Mouse (Mus musculus): Measurements from ENCODE around the gene Cdkal1. TPM values are rescaled to one million over a fixed set of nuclear protein-coding genes. Genes with fewer than 3 reads are reported as not detected.

Gene Cdkal1
- polyA plus RNA-seq, 1 experiment = 4.4 TPM

DNA sequence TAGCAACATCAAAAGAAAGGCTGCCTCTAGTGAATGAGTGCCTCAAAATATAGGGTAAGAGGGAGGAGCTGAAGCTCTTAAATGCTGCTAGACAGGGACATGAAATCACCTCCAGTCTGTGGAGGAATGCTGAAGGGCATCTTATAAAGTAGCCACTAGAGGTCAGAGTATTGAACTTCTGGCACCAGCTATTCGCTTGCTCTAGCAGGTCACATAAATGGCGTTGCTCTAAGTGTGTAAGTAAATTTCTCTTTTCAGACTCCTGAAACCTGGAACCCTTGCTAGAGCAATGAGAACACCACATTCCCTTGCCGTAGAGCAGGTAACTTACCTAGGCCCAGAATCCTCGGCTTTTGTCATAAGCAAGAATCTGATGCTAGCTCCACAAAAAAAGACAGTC lies 2.0 kb upstream of the Cdkal1 start:
- WGBS = 9% methylated on average over 4 of the region's 4 CpGs
- DNase-seq = peak; percentile 73
- TF ChIP-seq CTCF (conservative IDR thresholded peaks at IDR 0.05; ENCODE audit: insufficient read depth, insufficient read length, low read depth, low read length) = peak; percentile 37
- TF ChIP-seq POLR2A (IDR thresholded peaks at IDR 0.05; ENCODE audit: low read depth, low read length) = no peak

DNA sequence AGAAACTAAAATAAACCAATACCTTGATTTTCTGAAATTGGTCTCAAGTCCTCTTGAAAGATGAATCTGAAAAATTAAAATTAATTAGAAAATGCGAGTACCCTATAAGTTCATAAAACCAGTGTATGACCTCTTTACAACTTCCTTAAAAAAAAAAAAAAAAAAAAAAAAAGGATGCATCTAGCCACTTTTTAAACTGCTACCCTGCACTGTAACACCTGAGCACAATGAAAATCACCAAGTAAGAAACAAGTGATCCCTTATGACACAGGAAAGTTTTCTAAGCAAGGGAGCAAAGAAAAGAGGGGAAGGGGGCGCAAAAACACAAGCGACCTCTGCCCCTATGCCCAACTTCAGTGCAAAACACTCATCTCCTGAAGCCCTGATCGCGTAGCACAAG lies 598 bp downstream of the Cdkal1 start:
- H3K27me3 ChIP-seq (replicated peaks; ENCODE audit: control insufficient read depth, insufficient read depth, low read length) = no peaks in the 10 kb centered on the region
- H3K36me3 ChIP-seq (ENCODE audit: control insufficient read depth, insufficient read depth, low read length) = no peaks in the 10 kb centered on the region
- TF ChIP-seq CTCF (conservative IDR thresholded peaks at IDR 0.05; ENCODE audit: insufficient read depth, insufficient read length, low read depth, low read length) = no peak
- TF ChIP-seq POLR2A (IDR thresholded peaks at IDR 0.05; ENCODE audit: low read depth, low read length) = no peak
- peak overlapping the region; percentile 81 for H3K27ac ChIP-seq (ENCODE audit: insufficient read depth, low read depth, low read length)
- peaks cover 5% of the 10 kb centered on the region; the same call in 1 of the 2 replicates for H3K4me1 ChIP-seq (ENCODE audit: control insufficient read depth, insufficient read depth, low read length)
- no peak for DNase-seq
- WGBS = 0% methylated on average over 5 of the region's 5 CpGs
- H3K4me3 ChIP-seq (ENCODE audit: insufficient read depth, low read depth, low read length) = peak overlapping the region; percentile 92

More for the DNA sequence above, 2.0 kb upstream of the Cdkal1 start:
- H3K36me3 ChIP-seq (ENCODE audit: control insufficient read depth, insufficient read depth, low read length) = no peaks in the 10 kb centered on the region
- no peak overlapping the region for H3K4me3 ChIP-seq (ENCODE audit: insufficient read depth, low read depth, low read length)
- H3K27ac ChIP-seq (ENCODE audit: insufficient read depth, low read depth, low read length) = no peak overlapping the region
- H3K27me3 ChIP-seq (replicated peaks; ENCODE audit: control insufficient read depth, insufficient read depth, low read length) = no peaks in the 10 kb centered on the region
- peaks cover 5% of the 10 kb centered on the region; the same call in 1 of the 2 replicates for H3K4me1 ChIP-seq (ENCODE audit: control insufficient read depth, insufficient read depth, low read length)

DNA sequence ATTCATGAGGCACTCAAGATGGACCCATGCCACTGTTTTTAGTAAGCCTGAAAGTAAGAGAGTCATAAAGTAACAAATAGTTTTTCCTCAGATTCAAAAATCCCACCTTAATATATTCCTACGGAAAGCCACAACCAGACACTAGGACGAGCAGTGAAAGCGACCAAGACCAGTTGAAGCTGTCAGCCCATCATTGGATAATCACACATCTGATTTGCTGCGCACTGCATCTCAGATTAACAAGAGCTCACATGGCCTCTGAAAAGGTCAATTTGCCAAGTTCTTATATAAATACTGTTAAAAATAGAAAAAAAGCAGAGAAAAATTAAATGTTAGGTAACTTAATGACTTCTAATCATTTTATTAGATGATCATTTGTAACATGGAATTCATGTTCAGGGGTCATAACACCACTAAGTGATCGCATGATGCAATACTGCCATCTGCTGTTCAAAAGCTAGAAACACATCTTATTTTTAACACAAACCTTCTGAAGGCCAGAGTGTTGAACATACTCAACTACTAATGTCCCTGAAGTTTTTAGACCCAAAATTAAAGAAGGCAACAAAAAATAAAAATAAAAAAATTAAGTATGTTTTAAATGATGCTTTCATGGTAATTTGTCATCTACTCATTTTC lies 16.9 kb downstream of the Cdkal1 start:
- TF ChIP-seq POLR2A (IDR thresholded peaks at IDR 0.05; ENCODE audit: low read depth, low read length) = no peak
- TF ChIP-seq CTCF (conservative IDR thresholded peaks at IDR 0.05; ENCODE audit: insufficient read depth, insufficient read length, low read depth, low read length) = no peak
- H3K27ac ChIP-seq (ENCODE audit: insufficient read depth, low read depth, low read length) = no peak overlapping the region
- no peaks in the 10 kb centered on the region for H3K27me3 ChIP-seq (replicated peaks; ENCODE audit: control insufficient read depth, insufficient read depth, low read length)
- H3K36me3 ChIP-seq (ENCODE audit: control insufficient read depth, insufficient read depth, low read length) = 0 out of 2 replicates have a peak, but pooled peaks cover 1% of the 10 kb centered on the region
- H3K4me1 ChIP-seq (ENCODE audit: control insufficient read depth, insufficient read depth, low read length) = no peaks in the 10 kb centered on the region
- 54% methylated on average over 5 of the region's 5 CpGs for WGBS
- DNase-seq = peak; percentile 51
- no peak overlapping the region for H3K4me3 ChIP-seq (ENCODE audit: insufficient read depth, low read depth, low read length)

DNA sequence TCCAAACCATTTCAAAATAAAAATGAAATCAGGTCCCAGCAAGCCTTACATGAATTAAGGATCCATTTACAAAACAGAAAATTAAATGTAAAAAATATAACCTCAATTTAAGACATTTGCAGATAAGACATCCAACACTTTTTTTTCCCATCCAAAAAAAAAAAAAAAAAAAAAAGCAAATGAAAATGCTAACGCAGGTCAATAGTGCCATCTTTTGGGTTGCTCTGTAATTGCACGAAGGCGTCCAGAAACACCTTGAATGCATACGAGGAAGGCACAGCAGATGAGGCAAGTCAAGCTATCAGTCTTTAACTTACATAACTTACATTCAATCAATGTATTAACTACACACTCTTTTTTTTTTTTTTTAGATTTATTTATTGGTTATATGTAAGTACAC lies 20.3 kb downstream of the Cdkal1 start:
- Histone ChIP-seq H3K4me3 (ENCODE audit: insufficient read depth, low read depth, low read length) (no peak overlapping the region), H3K27me3 (replicated peaks; ENCODE audit: control insufficient read depth, insufficient read depth, low read length) (no peaks in the 10 kb centered on the region), H3K36me3 (ENCODE audit: control insufficient read depth, insufficient read depth, low read length) (no peaks in the 10 kb centered on the region), H3K4me1 (ENCODE audit: control insufficient read depth, insufficient read depth, low read length) (no peaks in the 10 kb centered on the region), H3K27ac (ENCODE audit: insufficient read depth, low read depth, low read length) (no peak overlapping the region)
- peak; percentile 61 for DNase-seq
- WGBS = 18% methylated on average over 4 of the region's 4 CpGs
- TF ChIP-seq CTCF (conservative IDR thresholded peaks at IDR 0.05; ENCODE audit: insufficient read depth, insufficient read length, low read depth, low read length) (peak; percentile 64), POLR2A (IDR thresholded peaks at IDR 0.05; ENCODE audit: low read depth, low read length) (no peak)

DNA sequence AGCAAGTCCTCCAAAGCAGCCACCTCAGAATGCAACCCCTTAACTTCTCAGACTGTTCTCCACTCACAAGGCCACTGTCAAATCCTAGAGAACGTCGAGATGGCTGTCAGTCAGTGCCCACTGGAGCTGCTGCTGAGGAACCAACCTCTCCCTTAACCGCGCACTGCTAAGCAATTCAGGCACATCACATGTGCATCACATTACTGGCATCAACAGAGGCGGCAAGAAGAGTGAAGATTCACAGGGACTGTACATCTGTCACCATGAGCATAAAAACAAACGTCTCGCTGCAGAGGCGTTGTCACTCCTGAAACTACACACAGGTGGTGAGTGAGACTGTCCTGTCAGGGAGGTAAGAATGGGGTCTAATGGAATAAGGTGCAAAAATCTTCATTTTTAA lies 21.7 kb downstream of the Cdkal1 start:
- DNase-seq = no peak
- H3K27me3 ChIP-seq (replicated peaks; ENCODE audit: control insufficient read depth, insufficient read depth, low read length) = no peaks in the 10 kb centered on the region
- H3K27ac ChIP-seq (ENCODE audit: insufficient read depth, low read depth, low read length) = no peak overlapping the region
- H3K4me3 ChIP-seq (ENCODE audit: insufficient read depth, low read depth, low read length) = no peak overlapping the region
- WGBS = 84% methylated on average over 8 of the region's 8 CpGs
- no peaks in the 10 kb centered on the region for H3K36me3 ChIP-seq (ENCODE audit: control insufficient read depth, insufficient read depth, low read length)
- no peaks in the 10 kb centered on the region for H3K4me1 ChIP-seq (ENCODE audit: control insufficient read depth, insufficient read depth, low read length)
- TF ChIP-seq POLR2A (IDR thresholded peaks at IDR 0.05; ENCODE audit: low read depth, low read length) = no peak
- TF ChIP-seq CTCF (conservative IDR thresholded peaks at IDR 0.05; ENCODE audit: insufficient read depth, insufficient read length, low read depth, low read length) = no peak

DNA sequence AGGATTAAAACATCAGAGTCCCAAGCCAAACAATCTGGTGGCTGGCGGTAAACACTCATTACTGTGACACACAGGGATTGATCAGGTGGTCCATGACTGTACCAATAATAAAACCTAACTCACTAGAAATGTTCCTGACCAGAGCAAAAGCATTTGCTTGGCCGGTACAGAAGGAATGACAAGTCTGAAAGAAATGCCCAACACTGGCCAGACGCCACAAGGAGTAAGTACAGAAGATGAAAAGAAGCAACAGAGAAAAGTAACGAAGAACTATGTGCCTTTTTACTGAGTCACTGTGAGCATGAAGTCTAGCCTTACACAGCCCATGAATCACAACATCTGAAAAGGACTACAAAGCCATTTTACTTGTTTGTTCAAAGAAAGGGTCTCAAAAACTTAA lies 24.3 kb downstream of the Cdkal1 start:
- no peak overlapping the region for H3K4me3 ChIP-seq (ENCODE audit: insufficient read depth, low read depth, low read length)
- WGBS = 89% methylated on average over 4 of the region's 4 CpGs

DNA sequence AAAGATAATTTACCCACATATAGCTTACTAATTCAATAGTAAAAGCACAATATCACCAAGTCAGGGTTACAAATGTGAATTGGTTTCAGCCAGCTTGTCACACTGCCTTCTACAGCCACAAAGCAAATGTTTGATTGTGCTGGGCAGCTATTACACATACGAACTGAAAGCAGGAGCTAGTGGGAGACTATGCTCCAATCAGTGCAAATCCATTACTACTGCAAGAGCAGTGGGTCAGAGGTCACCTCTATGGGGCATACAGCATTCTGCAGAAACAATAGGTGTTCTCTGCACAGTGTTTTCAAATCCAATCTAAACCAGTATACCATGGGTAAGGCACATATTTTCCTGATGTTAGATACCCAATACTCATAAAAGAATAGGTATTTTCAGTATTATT lies 27.4 kb downstream of the Cdkal1 start:
- Histone ChIP-seq H3K27me3 (replicated peaks; ENCODE audit: control insufficient read depth, insufficient read depth, low read length) (no peaks in the 10 kb centered on the region), H3K27ac (ENCODE audit: insufficient read depth, low read depth, low read length) (no peak overlapping the region), H3K4me1 (ENCODE audit: control insufficient read depth, insufficient read depth, low read length) (no peaks in the 10 kb centered on the region), H3K36me3 (ENCODE audit: control insufficient read depth, insufficient read depth, low read length) (no peaks in the 10 kb centered on the region), H3K4me3 (ENCODE audit: insufficient read depth, low read depth, low read length) (no peak overlapping the region)
- DNase-seq = no peak
- TF ChIP-seq POLR2A (IDR thresholded peaks at IDR 0.05; ENCODE audit: low read depth, low read length) (no peak), CTCF (conservative IDR thresholded peaks at IDR 0.05; ENCODE audit: insufficient read depth, insufficient read length, low read depth, low read length) (no peak)
- 61% methylated on average over 1 of the region's 1 CpGs for WGBS

More for the DNA sequence above, 24.3 kb downstream of the Cdkal1 start:
- TF ChIP-seq CTCF (conservative IDR thresholded peaks at IDR 0.05; ENCODE audit: insufficient read depth, insufficient read length, low read depth, low read length) = no peak
- no peak for TF ChIP-seq POLR2A (IDR thresholded peaks at IDR 0.05; ENCODE audit: low read depth, low read length)
- DNase-seq = no peak
- no peaks in the 10 kb centered on the region for H3K36me3 ChIP-seq (ENCODE audit: control insufficient read depth, insufficient read depth, low read length)
- H3K27me3 ChIP-seq (replicated peaks; ENCODE audit: control insufficient read depth, insufficient read depth, low read length) = no peaks in the 10 kb centered on the region
- H3K27ac ChIP-seq (ENCODE audit: insufficient read depth, low read depth, low read length) = no peak overlapping the region
- H3K4me1 ChIP-seq (ENCODE audit: control insufficient read depth, insufficient read depth, low read length) = no peaks in the 10 kb centered on the region
